Mouse (Mus musculus) heart, embryonic 14.5 days (tissue): ENCODE measurements at regions not wholly inside any gene's neighbourhood (a gene's known extent, or its start where the extent isn't known, plus 50 kb on each side); places are given as distances from the start of the nearest gene placed in this dataset.

ENCODE experiments used
- ATAC-seq: fragments of 200-750 bp; cut with Nextera tagmentation; 2 replicates; pipeline ENCODE4 v1.8.0; 2017; ENCODE audit warnings: low read depth, moderate TSS enrichment; ENCODE audit not compliant: insufficient number of reproducible peaks, insufficient read depth, low FRiP score
- H3K27ac ChIP-seq, 2 experiments: fragments of 200-500 bp in 1 of 2; fragments of 300-500 bp in 1 of 2; sonication (generic) in 1 of 2; replicated peaks in 1 of 2; 2 replicates each; pipeline ENCODE4 v1.5.1; 2012 to 2014; ENCODE audit warnings: low read depth in 2 of 2, low read length in 2 of 2, control low read depth in 1 of 2, mild to moderate bottlenecking in 1 of 2, mixed read lengths in 1 of 2; ENCODE audit not compliant: control insufficient read depth in 1 of 2, insufficient read depth in 1 of 2
- H3K27me3 ChIP-seq: fragments of 300-500 bp; sonication (generic); 2 replicates; pipeline ENCODE4 v1.6.1; 2014; ENCODE audit warnings: mild to moderate bottlenecking, low read length, control low read depth; ENCODE audit not compliant: control insufficient read depth, insufficient read depth
- H3K36me3 ChIP-seq: fragments of 300-500 bp; sonication (generic); 2 replicates; pipeline ENCODE4 v1.6.1; 2014; ENCODE audit warnings: mild to moderate bottlenecking, control low read depth, low read length, mixed read lengths; ENCODE audit not compliant: control insufficient read depth, insufficient read depth
- H3K4me1 ChIP-seq, 2 experiments: fragments of 200-500 bp in 1 of 2; fragments of 300-500 bp in 1 of 2; sonication (generic) in 1 of 2; 2 replicates each; pipeline ENCODE4 v1.6.1; 2012 to 2014; ENCODE audit warnings: low read length in 2 of 2, control low read depth in 1 of 2, mixed read lengths in 1 of 2; ENCODE audit not compliant: control insufficient read depth in 2 of 2, insufficient read depth in 2 of 2
- H3K4me2 ChIP-seq: fragments of 300-500 bp; sonication (generic); 2 replicates; pipeline ENCODE4 v1.6.1; 2014; ENCODE audit warnings: mild to moderate bottlenecking, low read length
- H3K4me3 ChIP-seq, 2 experiments: fragments of 200-500 bp in 1 of 2; fragments of 300-500 bp in 1 of 2; sonication (generic) in 1 of 2; 2 replicates each; pipeline ENCODE4 v1.5.1; 2012 to 2014; ENCODE audit warnings: low read length in 2 of 2, mild to moderate bottlenecking in 2 of 2, control low read depth in 1 of 2, low read depth in 1 of 2, moderate library complexity in 1 of 2; ENCODE audit not compliant: control insufficient read depth in 1 of 2, insufficient read depth in 1 of 2
- H3K9ac ChIP-seq: fragments of 300-500 bp; sonication (generic); 2 replicates; pipeline ENCODE4 v1.6.1; 2014; ENCODE audit warnings: mild to moderate bottlenecking, low read length
- H3K9me3 ChIP-seq: fragments of 300-500 bp; sonication (generic); 2 replicates; pipeline ENCODE4 v1.6.1; 2016; ENCODE audit warnings: low read length, control low read depth; ENCODE audit not compliant: control insufficient read depth
- WGBS: fragments of 180-500 bp; shearing (Covaris S2); extraction: QIAGEN DNeasy Blood & Tissue Kit; methylation state at CpG from one replicate; pipeline ENCODE4 v1.1.7; 2014; 5-methylcytosine and 5-hydroxymethylcytosine counted together

- Histone ChIP-seq H3K27me3 (no peaks in the 10 kb centered on the region), H3K9ac (no peak overlapping the region), H3K4me3 (no peak overlapping the region), H3K36me3 (no peaks in the 10 kb centered on the region), H3K27ac (no peak overlapping the region), H3K4me1 (no peaks in the 10 kb centered on the region), H3K9me3 (no peaks in the 10 kb centered on the region), H3K4me2 (no peak overlapping the region)
- ATAC-seq = no peak
- WGBS = 85% methylated on average over 4 of the region's 4 CpGs
Measured at GRCm38 (mm10) chr15:6088498-6088897, 211.1 kb upstream of the Dab2 start.

- Histone ChIP-seq H3K36me3 (no peaks in the 10 kb centered on the region), H3K9ac (no peak overlapping the region), H3K4me2 (no peak overlapping the region), H3K27ac (no peak overlapping the region), H3K4me3 (no peak overlapping the region), H3K4me1 (no peaks in the 10 kb centered on the region), H3K27me3 (no peaks in the 10 kb centered on the region), H3K9me3 (no peaks in the 10 kb centered on the region)
- ATAC-seq = no peak
- WGBS = 85% methylated on average over 3 of the region's 3 CpGs
Measured at GRCm38 (mm10) chr15:6129697-6130096, 169.9 kb upstream of the Dab2 start.

GRCm38 (mm10) chr15:6132216-6132615 lies 167.4 kb upstream of the Dab2 start:
- no peak overlapping the region for H3K4me3 ChIP-seq
- H3K36me3 ChIP-seq = no peaks in the 10 kb centered on the region
- H3K4me1 ChIP-seq = no peaks in the 10 kb centered on the region
- H3K4me2 ChIP-seq = no peak overlapping the region
- ATAC-seq = no peak
- H3K27me3 ChIP-seq = no peaks in the 10 kb centered on the region
- H3K9me3 ChIP-seq = peaks cover 2% of the 10 kb centered on the region; the same call in 1 of the 2 replicates
- H3K9ac ChIP-seq = no peak overlapping the region
- H3K27ac ChIP-seq = no peak overlapping the region

- 60% methylated on average over 2 of the region's 2 CpGs for WGBS
- Histone ChIP-seq H3K9ac (no peak overlapping the region), H3K9me3 (no peaks in the 10 kb centered on the region), H3K4me3 (no peak overlapping the region), H3K27ac (no peak overlapping the region), H3K4me2 (no peak overlapping the region), H3K4me1 (no peaks in the 10 kb centered on the region), H3K27me3 (no peaks in the 10 kb centered on the region), H3K36me3 (no peaks in the 10 kb centered on the region)
- ATAC-seq = no peak
Measured at GRCm38 (mm10) chr15:6145071-6145470, 154.5 kb upstream of the Dab2 start.

GRCm38 (mm10) chr15:6154706-6155105 lies 144.9 kb upstream of the Dab2 start:
- Histone ChIP-seq H3K27ac (no peak overlapping the region), H3K4me2 (no peak overlapping the region), H3K9ac (no peak overlapping the region), H3K36me3 (no peaks in the 10 kb centered on the region), H3K9me3 (no peaks in the 10 kb centered on the region), H3K4me1 (no peaks in the 10 kb centered on the region), H3K4me3 (no peak overlapping the region), H3K27me3 (no peaks in the 10 kb centered on the region)
- 39% methylated on average over 9 of the region's 9 CpGs for WGBS
- no peak for ATAC-seq

GRCm38 (mm10) chr15:6180261-6180660 lies 119.3 kb upstream of the Dab2 start:
- H3K4me3 ChIP-seq = no peak overlapping the region
- WGBS = 74% methylated on average over 1 of the region's 1 CpGs
- no peak overlapping the region for H3K9ac ChIP-seq
- H3K4me1 ChIP-seq = no peaks in the 10 kb centered on the region
- H3K9me3 ChIP-seq = no peaks in the 10 kb centered on the region
- H3K4me2 ChIP-seq = no peak overlapping the region
- H3K27ac ChIP-seq = no peak overlapping the region
- H3K27me3 ChIP-seq = no peaks in the 10 kb centered on the region
- ATAC-seq = no peak
- no peaks in the 10 kb centered on the region for H3K36me3 ChIP-seq

GRCm38 (mm10) chr15:6183627-6184026 lies 116.0 kb upstream of the Dab2 start:
- H3K36me3 ChIP-seq = no peaks in the 10 kb centered on the region
- no peak overlapping the region for H3K9ac ChIP-seq
- WGBS = 64% methylated on average over 3 of the region's 3 CpGs
- no peak for ATAC-seq
- no peak overlapping the region for H3K4me3 ChIP-seq
- H3K9me3 ChIP-seq = no peaks in the 10 kb centered on the region
- H3K4me1 ChIP-seq = no peaks in the 10 kb centered on the region
- H3K4me2 ChIP-seq = no peak overlapping the region
- H3K27me3 ChIP-seq = no peaks in the 10 kb centered on the region
- H3K27ac ChIP-seq = no peak overlapping the region

GRCm38 (mm10) chr15:6191845-6192244 lies 107.7 kb upstream of the Dab2 start:
- no peaks in the 10 kb centered on the region for H3K36me3 ChIP-seq
- H3K9me3 ChIP-seq = no peaks in the 10 kb centered on the region
- no peak overlapping the region for H3K9ac ChIP-seq
- no peak overlapping the region for H3K4me2 ChIP-seq
- no peak overlapping the region for H3K4me3 ChIP-seq
- no peaks in the 10 kb centered on the region for H3K27me3 ChIP-seq
- no peaks in the 10 kb centered on the region for H3K4me1 ChIP-seq
- ATAC-seq = no peak
- no peak overlapping the region for H3K27ac ChIP-seq
